Mouse (Mus musculus) heart, adult 2 months (tissue): ENCODE results near the gene Apol7a.

Experiments
- CTCF ChIP-seq: fragments of 200-600 bp; IDR thresholded peaks from 2 replicates; pipeline ENCODE4 v1.8.1; 2022; ENCODE audit warnings: antibody characterized with exemption, mild to moderate bottlenecking, moderate library complexity
- EP300 ChIP-seq: fragments of 200-500 bp; IDR thresholded peaks from 2 replicates; pipeline ENCODE4 v1.6.1; 2011; ENCODE audit warnings: low read depth, low read length, control low read depth; ENCODE audit not compliant: insufficient read depth
- POLR2A ChIP-seq: fragments of 200-500 bp; IDR thresholded peaks from 2 replicates; pipeline ENCODE4 v1.6.1; 2011; ENCODE audit warnings: mild to moderate bottlenecking, low read depth, low read length, control low read depth; ENCODE audit not compliant: insufficient read depth

GRCm38 (mm10) chr15:77370588-77370987 is 28.3 kb downstream of the Apol7a start:
- TF ChIP-seq POLR2A (no peak), CTCF (no peak), EP300 (no peak)
